Comparison of ENCODE assay signal across 9 mouse cellular contexts in the genomic region with DNA sequence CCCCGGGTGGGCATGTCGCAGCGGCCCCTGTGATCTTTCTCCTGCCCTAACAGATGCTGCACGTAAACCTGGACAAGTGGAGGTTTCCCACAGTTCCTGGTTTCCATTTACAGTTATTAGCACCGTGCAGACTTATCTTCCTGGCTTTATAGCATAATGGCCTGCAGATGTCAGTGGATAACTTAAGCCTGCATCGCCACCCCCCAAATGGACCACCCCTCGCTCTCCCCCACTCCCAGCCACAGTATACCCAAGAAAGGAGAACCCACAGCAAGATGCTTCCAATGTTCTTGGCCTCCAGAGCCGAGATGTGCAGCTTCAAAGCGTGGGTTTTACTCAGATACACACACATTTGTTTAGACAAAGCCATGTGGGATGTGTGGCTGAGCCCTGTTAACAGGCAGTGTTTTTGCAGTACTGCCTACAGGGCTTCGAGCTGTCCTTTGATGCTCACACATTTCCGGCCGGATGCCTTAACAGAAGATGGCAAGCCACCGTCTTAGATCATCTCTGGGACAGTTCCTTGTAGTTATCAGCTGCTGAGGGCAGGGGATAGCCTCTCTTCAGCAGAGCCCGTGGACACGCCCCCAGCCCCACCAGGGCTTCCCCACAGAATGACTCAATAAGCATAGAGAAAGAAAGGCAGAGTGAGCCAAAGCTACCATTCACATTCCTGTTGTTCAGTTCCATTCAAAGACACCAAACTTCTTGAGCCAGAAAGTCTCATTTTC.
DNase-seq lines count a peak whose midpoint lies in the region; ATAC-seq lines count a peak whose summit lies in the region.
"Had no signal": no experiment of that assay in that cellular context is flagged by ENCODE, and none has a peak within 500 bp of the region (broad histone marks: within the 10 kb centered on the region; RNA-seq: fewer than 3 reads in every experiment).

No protein-coding gene starts in this region.

- H3K36me3 ChIP-seq in heart, embryonic 10.5 days = peaks cover 22% of the 10 kb centered on the region
- H3K36me3 ChIP-seq in embryonic facial prominence, embryonic 13.5 days = peaks cover 24% of the 10 kb centered on the region

- 50% methylated on average over 15 of the region's 15 CpGs for WGBS in heart, embryonic 10.5 days
- 12% methylated on average over 15 of the region's 15 CpGs for WGBS in embryonic facial prominence, embryonic 13.5 days

- H3K9ac ChIP-seq in embryonic facial prominence, embryonic 13.5 days = no peak overlapping the region

- no peak for DNase-seq in heart, embryonic 10.5 days (ENCODE audit: low spot score)
- DNase-seq in heart, postnatal 4 days = no peak
- DNase-seq in CD4-positive helper T cell, adult 2 months (ENCODE audit: low read depth, low spot score) = peak; percentile 88
- peak; percentile 74 for DNase-seq in lung, postnatal 10 days
- DNase-seq in right cerebral cortex, postnatal 10 days (ENCODE audit: low spot score in 2 of 2) = no peak
- DNase-seq in gastrocnemius, postnatal 10 days = no peak
- no peak for DNase-seq in urinary bladder, adult 18-20 months (ENCODE audit: low spot score in 2 of 2)

- peak overlapping the region; percentile 52; the same call in 1 of the 2 replicates for H3K27ac ChIP-seq in heart, embryonic 10.5 days
- H3K27ac ChIP-seq in embryonic facial prominence, embryonic 13.5 days = peak overlapping the region; percentile 75

- H3K4me1 ChIP-seq in heart, embryonic 10.5 days = peaks cover 32% of the 10 kb centered on the region
- peaks cover 56% of the 10 kb centered on the region for H3K4me1 ChIP-seq in embryonic facial prominence, embryonic 13.5 days

- no peak for ATAC-seq in embryonic facial prominence, embryonic 13.5 days (ENCODE audit: insufficient number of reproducible peaks, insufficient read depth, low FRiP score, low TSS enrichment, low read depth)

- H3K9me3 ChIP-seq in heart, embryonic 10.5 days = no peaks in the 10 kb centered on the region
- no peaks in the 10 kb centered on the region for H3K9me3 ChIP-seq in embryonic facial prominence, embryonic 13.5 days

- H3K27me3 ChIP-seq in heart, embryonic 10.5 days (ENCODE audit: insufficient read depth, poor library complexity, severe bottlenecking) = no peaks in the 10 kb centered on the region
- no peaks in the 10 kb centered on the region for H3K27me3 ChIP-seq in embryonic facial prominence, embryonic 13.5 days

- H3K4me3 ChIP-seq in heart, embryonic 10.5 days = no peak overlapping the region
- no peak overlapping the region for H3K4me3 ChIP-seq in embryonic facial prominence, embryonic 13.5 days
- H3K4me3 ChIP-seq: erythroblast, embryonic 14.5 days had no signal

- H3K4me2 ChIP-seq in embryonic facial prominence, embryonic 13.5 days = peak overlapping the region; percentile 10

Comparison
In these comparisons a context has a peak if more than half of its experiments do, and no peak if none do; other contexts are left out.
1. DNase-seq: peak in CD4-positive helper T cell, adult 2 months (single experiment) and lung, postnatal 10 days (single experiment); none in heart, embryonic 10.5 days (single experiment), heart, postnatal 4 days (single experiment), right cerebral cortex, postnatal 10 days (0 of 2), gastrocnemius, postnatal 10 days (single experiment) and urinary bladder, adult 18-20 months (0 of 2).